Mouse (Mus musculus): Measurements from ENCODE around the gene Lrig1.

DNA sequence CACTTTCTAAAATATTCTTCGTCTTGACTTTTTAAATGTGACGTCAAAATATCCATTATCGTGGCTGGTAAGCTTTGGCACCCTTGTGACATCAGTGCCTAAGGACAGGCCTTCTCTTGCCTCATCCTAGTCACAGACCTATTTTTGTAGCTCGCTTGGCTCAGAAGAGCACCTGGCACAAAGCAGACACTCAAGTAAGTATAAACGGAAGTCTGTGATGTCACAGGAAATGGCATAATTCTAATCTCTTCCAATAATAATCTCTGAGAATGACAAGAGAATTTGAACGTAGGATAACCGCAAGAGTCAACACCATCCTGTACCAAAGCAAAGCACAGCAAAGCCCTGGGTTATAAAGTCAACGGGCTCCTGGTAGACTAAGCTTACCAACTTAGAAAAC lies 38.6 kb downstream of the Lrig1 start:
- TF ChIP-seq CTCF (conservative IDR thresholded peaks at IDR 0.05; ENCODE audit: low read length), result no peak
- no peak for TF ChIP-seq POU5F1 (IDR thresholded peaks at IDR 0.05; ENCODE audit: borderline replicate concordance, low read length)
- TF ChIP-seq NANOG (IDR thresholded peaks at IDR 0.05; ENCODE audit: borderline replicate concordance, low read length), result no peak
